Mouse (Mus musculus): ENCODE measurements around the gene Pot1a. TPM values are rescaled to one million over a fixed set of nuclear protein-coding genes. Genes with fewer than 3 reads are reported as not detected.

The Pot1a gene
- total and polyA plus RNA-seq, 3 experiments = 29.0 to 74.3 (median 38.7) TPM

GRCm38 (mm10) chr6:25802269-25802668, 6.8 kb downstream of the Pot1a start:
- in situ Hi-C loops (cut with MboI; ENCODE audit: low pct_ligation_motif_present, low pct_unique_long_range_greater_than_20kb, low sequenced_read_pairs) = no loop called here
- DNase-seq (ENCODE audit: extremely low read depth) = no peak
- Histone ChIP-seq H3K4me2 (ENCODE audit: insufficient read depth, low read depth, poor library complexity, severe bottlenecking) (no peak overlapping the region), H3K27me3 (replicated peaks) (no peaks in the 10 kb centered on the region), H3K9me3 (replicated peaks; ENCODE audit: low read length) (no peaks in the 10 kb centered on the region), H3K4me3 (replicated peaks in 1 of 3; ENCODE audit: low read depth in 2 of 3, low read length in 2 of 3, poor library complexity in 1 of 3) (no peak overlapping the region), H3K9ac (ENCODE audit: insufficient read depth, low read depth) (no peak overlapping the region), H3K79me2 (replicated peaks; ENCODE audit: control insufficient read depth, extremely low read depth, insufficient read depth, poor library complexity, severe bottlenecking) (peaks cover 3% of the 10 kb centered on the region), H3K36me3 (replicated peaks in 1 of 2; ENCODE audit: control insufficient read depth in 1 of 2, insufficient read depth in 1 of 2, low read length in 1 of 2) (peaks cover 26 to 54% of the 10 kb centered on the region in 2 experiments), H3K4me1 (ENCODE audit: control insufficient read depth in 1 of 2, insufficient read depth in 2 of 2) (peaks cover 7 to 22% of the 10 kb centered on the region in 2 experiments), H3K27ac (ENCODE audit: insufficient read depth, low read depth) (no peak overlapping the region)
- dilution Hi-C loops (cut with MboI; ENCODE audit: extremely low pct_ligation_motif_present, extremely low pct_unique_long_range_greater_than_20kb, low sequenced_read_pairs) = no loop called here
- TF ChIP-seq CHD2 (IDR thresholded peaks at IDR 0.05; ENCODE audit: low read length) (no peak), EP300 (IDR thresholded peaks at IDR 0.05; ENCODE audit: low read length) (no peak), BHLHE40 (IDR thresholded peaks at IDR 0.05; ENCODE audit: low read depth, low read length) (no peak), TBP (conservative IDR thresholded peaks at IDR 0.05; ENCODE audit: low read depth, low read length) (no peak), KAT2A (IDR thresholded peaks at IDR 0.05; ENCODE audit: insufficient replicate concordance, low read length) (no peak), SIN3A (IDR thresholded peaks at IDR 0.05; ENCODE audit: low read length) (no peak), ZMIZ1 (IDR thresholded peaks at IDR 0.05; ENCODE audit: low read depth, low read length) (no peak), JUN (IDR thresholded peaks at IDR 0.05; ENCODE audit: insufficient read depth, low read depth, low read length) (no peak), MAZ (IDR thresholded peaks at IDR 0.05; ENCODE audit: low read depth, low read length) (no peak), NRF1 (IDR thresholded peaks at IDR 0.05; ENCODE audit: low read depth, low read length) (no peak), HCFC1 (IDR thresholded peaks at IDR 0.05; ENCODE audit: low read depth, low read length) (no peak), UBTF (IDR thresholded peaks at IDR 0.05; ENCODE audit: low read depth, low read length) (no peak), JUND (conservative IDR thresholded peaks at IDR 0.05; ENCODE audit: low read depth, low read length) (no peak), TCF12 (IDR thresholded peaks at IDR 0.05; ENCODE audit: low read depth, low read length) (no peak), ZKSCAN1 (IDR thresholded peaks at IDR 0.05; ENCODE audit: borderline replicate concordance, low read depth, low read length) (no peak), MAX (IDR thresholded peaks at IDR 0.05; ENCODE audit: low read length) (no peak)

- DNase-seq (ENCODE audit: extremely low read depth) = no peak
- H3K4me2 ChIP-seq (ENCODE audit: insufficient read depth, low read depth, poor library complexity, severe bottlenecking) = no peak overlapping the region
- H3K36me3 ChIP-seq (replicated peaks in 1 of 2; ENCODE audit: control insufficient read depth in 1 of 2, insufficient read depth in 1 of 2, low read length in 1 of 2) = peaks cover 31 to 59% of the 10 kb centered on the region in 2 experiments
- H3K27ac ChIP-seq (ENCODE audit: insufficient read depth, low read depth) = no peak overlapping the region
- H3K4me1 ChIP-seq (ENCODE audit: control insufficient read depth in 1 of 2, insufficient read depth in 2 of 2) = peaks cover 7 to 22% of the 10 kb centered on the region in 2 experiments
- no peak overlapping the region for H3K4me3 ChIP-seq (replicated peaks in 1 of 3; ENCODE audit: low read depth in 2 of 3, low read length in 2 of 3, poor library complexity in 1 of 3)
- no peaks in the 10 kb centered on the region for H3K27me3 ChIP-seq (replicated peaks)
- H3K9ac ChIP-seq (ENCODE audit: insufficient read depth, low read depth) = no peak overlapping the region
- no peaks in the 10 kb centered on the region for H3K9me3 ChIP-seq (replicated peaks; ENCODE audit: low read length)
- in situ Hi-C loops (cut with MboI; ENCODE audit: low pct_ligation_motif_present, low pct_unique_long_range_greater_than_20kb, low sequenced_read_pairs) (no loop called here), dilution Hi-C loops (cut with MboI; ENCODE audit: extremely low pct_ligation_motif_present, extremely low pct_unique_long_range_greater_than_20kb, low sequenced_read_pairs) (no loop called here)
- H3K79me2 ChIP-seq (replicated peaks; ENCODE audit: control insufficient read depth, extremely low read depth, insufficient read depth, poor library complexity, severe bottlenecking) = no peaks in the 10 kb centered on the region; the same call in none of the 2 replicates
- TF ChIP-seq SIN3A (IDR thresholded peaks at IDR 0.05; ENCODE audit: low read length) = no peak
- no peak for TF ChIP-seq RAD21 (IDR thresholded peaks at IDR 0.05; ENCODE audit: low read depth, low read length)
- no peak for TF ChIP-seq CHD1 (IDR thresholded peaks at IDR 0.05; ENCODE audit: low read depth, low read length)
- no peak for TF ChIP-seq POLR2AphosphoS2 (IDR thresholded peaks at IDR 0.05; ENCODE audit: low read depth, low read length)
- TF ChIP-seq MXI1 (IDR thresholded peaks at IDR 0.05; ENCODE audit: low read depth, low read length) = no peak
- TF ChIP-seq CHD2 (IDR thresholded peaks at IDR 0.05; ENCODE audit: low read length) = no peak
- TF ChIP-seq ELF1 (IDR thresholded peaks at IDR 0.05; ENCODE audit: low read depth, low read length) = no peak
- no peak for TF ChIP-seq BHLHE40 (IDR thresholded peaks at IDR 0.05; ENCODE audit: low read depth, low read length)
- TF ChIP-seq JUND (conservative IDR thresholded peaks at IDR 0.05; ENCODE audit: low read depth, low read length) = no peak
Observed at GRCm38 (mm10) chr6:25801230-25801629, 7.8 kb downstream of the Pot1a start.
